Mouse (Mus musculus): ENCODE measurements around the gene Tbc1d10a. TPM values are rescaled to one million over a fixed set of nuclear protein-coding genes. Genes with fewer than 3 reads are reported as not detected.

The Tbc1d10a gene
- polyA plus RNA-seq (2011; ENCODE audit: insufficient read length, low read depth, missing spikeins) = 18.3 and 20.7 TPM in 2 replicates

DNA sequence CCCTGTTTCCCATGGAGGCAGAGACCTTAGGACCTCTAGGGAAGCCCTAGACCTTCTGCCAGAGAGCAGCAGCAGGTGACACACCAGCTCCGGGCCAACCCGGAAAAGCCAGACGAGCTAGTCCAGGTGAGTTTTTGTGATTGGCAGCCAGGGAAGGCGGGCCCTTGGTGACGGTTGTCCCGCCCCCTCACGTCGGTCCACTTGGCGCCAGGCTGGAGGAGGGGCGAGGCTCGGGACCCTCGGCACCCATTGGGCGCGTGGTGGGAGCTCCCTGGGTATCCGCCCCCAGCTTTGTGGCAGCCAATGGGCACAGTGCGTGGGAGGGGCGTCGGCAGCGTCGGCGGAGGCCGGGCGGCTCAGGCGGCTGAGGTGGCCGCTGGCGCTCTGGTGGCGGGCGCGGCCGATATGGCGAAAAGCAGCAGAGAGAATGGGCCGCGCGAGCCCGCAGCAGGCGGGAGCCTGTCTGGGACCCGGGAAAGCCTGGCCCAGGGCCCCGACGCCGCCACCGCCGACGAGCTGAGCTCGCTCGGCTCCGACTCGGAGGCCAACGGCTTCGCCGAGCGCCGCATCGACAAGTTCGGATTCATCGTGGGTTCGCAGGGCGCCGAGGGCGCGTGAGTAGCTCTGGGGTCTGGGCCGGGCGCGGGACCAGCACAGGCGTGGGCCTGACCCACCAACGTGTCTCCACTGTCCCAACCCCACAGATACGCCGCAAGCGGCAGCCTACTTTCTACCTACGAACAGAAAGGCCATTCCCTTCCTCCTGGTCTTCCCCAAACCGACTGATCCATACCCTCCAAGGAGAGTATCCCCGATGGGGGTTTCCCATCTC is at the start of gene Tbc1d10a:
Gene Tbc1d10a, plus strand, starts transcription at position 304 of the 832 bp plus-strand sequence.
- Histone ChIP-seq H3K27ac (ENCODE audit: insufficient read depth, low read length) (peak within 1 kb of the TSS; percentile 22; the same call in 1 of the 2 replicates), H3K4me3 (ENCODE audit: insufficient read depth, low read length) (peak within 1 kb of the TSS; percentile 87), H3K4me1 (ENCODE audit: control insufficient read depth, insufficient read depth, low read length) (peaks cover 30% of the 10 kb centered on the region)
- TF ChIP-seq CTCF (IDR thresholded peaks at IDR 0.05; ENCODE audit: borderline replicate concordance, insufficient read depth, low read length) (no peak), POLR2A (IDR thresholded peaks at IDR 0.05; ENCODE audit: low read depth, low read length) (peak; percentile 82)

DNA sequence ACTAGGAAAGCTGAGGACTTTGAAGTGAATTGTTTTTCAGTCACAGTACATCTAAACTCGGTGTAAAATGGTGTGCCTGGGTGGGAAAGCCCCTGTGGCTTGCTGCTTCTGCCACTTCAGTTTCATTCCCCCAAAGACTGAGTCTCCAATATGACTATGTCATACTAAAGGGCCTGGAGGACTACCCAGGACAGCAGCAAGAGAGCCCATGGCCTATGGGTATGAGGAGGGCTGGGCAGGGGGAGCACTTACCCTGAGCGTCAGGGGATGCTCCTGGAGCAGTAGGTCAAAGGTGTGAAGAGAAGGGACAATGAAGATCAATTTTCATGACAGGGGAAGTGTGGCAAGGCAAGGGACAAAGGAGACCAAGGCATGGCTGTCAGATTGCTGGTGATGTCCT is 47.6 kb upstream of the Tbc1d10a start:
- Histone ChIP-seq H3K27ac (ENCODE audit: insufficient read depth, low read length) (no peak overlapping the region), H3K4me1 (ENCODE audit: control insufficient read depth, insufficient read depth, low read length) (peaks cover 5% of the 10 kb centered on the region; the same call in 1 of the 2 replicates), H3K4me3 (ENCODE audit: insufficient read depth, low read length) (no peak overlapping the region)
- TF ChIP-seq POLR2A (IDR thresholded peaks at IDR 0.05; ENCODE audit: low read depth, low read length) = no peak
- TF ChIP-seq CTCF (IDR thresholded peaks at IDR 0.05; ENCODE audit: borderline replicate concordance, insufficient read depth, low read length) = no peak

DNA sequence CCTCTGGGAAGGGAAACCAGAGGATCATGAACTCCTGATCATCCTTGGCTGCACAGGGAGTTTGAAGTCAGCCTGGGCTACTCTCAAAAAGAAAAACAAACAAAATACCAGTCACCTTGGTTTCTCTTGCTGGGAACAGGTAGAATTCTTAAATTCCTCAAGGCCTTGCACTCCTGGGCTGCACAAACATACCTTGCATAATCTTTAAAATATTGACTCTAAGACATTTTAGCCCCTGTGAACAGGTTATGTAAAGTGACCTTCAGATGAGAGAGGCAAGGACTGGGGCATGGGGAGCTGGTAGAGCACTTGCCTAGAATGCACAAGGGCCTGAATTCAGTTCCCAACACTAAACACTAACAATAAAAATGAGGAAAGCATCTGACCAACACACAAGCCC is 45.1 kb upstream of the Tbc1d10a start:
- Histone ChIP-seq H3K4me3 (ENCODE audit: insufficient read depth, low read length) (no peak overlapping the region), H3K4me1 (ENCODE audit: control insufficient read depth, insufficient read depth, low read length) (peaks cover 2% of the 10 kb centered on the region; the same call in 1 of the 2 replicates), H3K27ac (ENCODE audit: insufficient read depth, low read length) (no peak overlapping the region)
- TF ChIP-seq POLR2A (IDR thresholded peaks at IDR 0.05; ENCODE audit: low read depth, low read length) = no peak
- TF ChIP-seq CTCF (IDR thresholded peaks at IDR 0.05; ENCODE audit: borderline replicate concordance, insufficient read depth, low read length) = no peak

DNA sequence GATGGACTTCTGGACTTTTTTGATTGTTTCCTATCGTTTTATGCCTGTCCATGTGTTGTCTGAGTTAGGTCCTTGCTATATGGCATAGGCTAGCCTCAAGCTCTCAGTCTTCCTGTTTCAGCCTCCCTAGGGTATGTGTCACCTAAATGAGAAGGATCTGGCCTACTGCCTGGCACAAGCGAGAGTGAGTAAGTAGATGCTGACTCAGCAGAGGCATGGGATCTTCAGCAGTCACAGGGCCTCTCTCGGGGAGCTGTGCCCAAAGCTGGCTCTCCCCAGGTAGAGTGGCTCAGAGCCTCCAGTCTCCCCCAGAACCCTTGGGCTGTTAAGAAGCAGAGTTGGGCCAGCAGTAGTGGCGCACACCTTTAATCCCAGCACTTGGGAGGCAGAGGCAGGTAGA is 44.2 kb upstream of the Tbc1d10a start:
- Histone ChIP-seq H3K4me1 (ENCODE audit: control insufficient read depth, insufficient read depth, low read length) (no peaks in the 10 kb centered on the region), H3K4me3 (ENCODE audit: insufficient read depth, low read length) (no peak overlapping the region), H3K27ac (ENCODE audit: insufficient read depth, low read length) (no peak overlapping the region)
- TF ChIP-seq CTCF (IDR thresholded peaks at IDR 0.05; ENCODE audit: borderline replicate concordance, insufficient read depth, low read length) (no peak), POLR2A (IDR thresholded peaks at IDR 0.05; ENCODE audit: low read depth, low read length) (no peak)

DNA sequence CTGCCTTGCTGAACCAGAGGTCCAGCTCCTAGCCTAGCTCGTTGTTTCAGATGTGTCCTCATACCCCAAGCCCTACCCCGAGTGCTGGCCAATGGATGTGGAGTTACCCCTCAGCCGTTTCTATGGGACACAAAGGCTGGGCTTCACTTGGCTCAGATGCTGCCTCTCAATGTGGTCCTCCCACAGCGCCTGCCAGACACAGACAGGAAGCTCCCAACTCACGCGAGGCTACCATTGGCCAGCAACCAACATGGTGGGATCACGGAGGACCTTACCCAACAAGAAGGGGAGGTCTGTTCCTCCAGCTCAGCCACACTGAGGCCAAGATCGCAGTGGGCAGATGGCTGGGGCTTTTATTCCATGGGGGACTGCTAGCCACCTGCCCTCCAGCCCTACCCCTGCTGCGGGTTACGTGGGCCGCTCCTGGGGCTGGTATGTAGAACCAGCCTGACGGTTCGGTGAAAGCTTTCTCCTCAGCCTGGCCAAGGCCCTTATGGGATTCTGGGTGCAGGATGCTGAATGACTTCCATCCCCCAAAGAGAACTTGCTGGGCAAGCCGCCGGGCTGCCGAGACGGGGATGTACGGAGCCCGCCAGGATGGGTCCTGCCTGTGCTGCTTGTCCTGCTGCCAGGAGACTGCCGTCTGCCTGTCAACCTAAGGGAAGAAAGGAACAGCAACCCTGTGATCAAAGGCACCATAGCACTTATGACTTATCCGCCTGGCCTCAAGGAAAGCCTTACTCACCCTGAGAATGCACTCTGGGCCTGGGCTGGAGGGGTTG is 43.1 kb upstream of the Tbc1d10a start:
- no peak for TF ChIP-seq CTCF (IDR thresholded peaks at IDR 0.05; ENCODE audit: borderline replicate concordance, insufficient read depth, low read length)
- TF ChIP-seq POLR2A (IDR thresholded peaks at IDR 0.05; ENCODE audit: low read depth, low read length) = no peak
- H3K27ac ChIP-seq (ENCODE audit: insufficient read depth, low read length) = no peak overlapping the region
- no peak overlapping the region for H3K4me3 ChIP-seq (ENCODE audit: insufficient read depth, low read length)
- no peaks in the 10 kb centered on the region for H3K4me1 ChIP-seq (ENCODE audit: control insufficient read depth, insufficient read depth, low read length)

DNA sequence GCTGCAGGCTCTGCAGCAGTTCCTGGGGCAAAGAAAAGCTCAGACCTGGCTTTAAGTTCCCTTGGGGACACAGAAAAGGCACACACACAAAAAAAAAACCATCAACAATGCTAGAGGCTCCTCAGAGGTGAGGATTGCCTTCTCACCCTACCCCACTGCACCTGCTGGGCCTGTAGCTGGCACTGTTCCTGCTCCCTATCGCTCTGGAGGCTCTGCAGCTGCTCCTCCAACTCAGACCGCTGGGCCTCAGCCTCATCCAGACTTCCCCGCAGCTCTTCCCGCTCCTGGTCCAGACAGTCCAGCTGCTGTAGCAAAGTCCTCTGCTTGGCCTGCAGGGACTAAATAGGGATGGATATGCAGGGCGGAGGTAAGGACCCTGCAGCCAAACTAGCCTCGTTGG is 40.2 kb upstream of the Tbc1d10a start:
- H3K4me3 ChIP-seq (ENCODE audit: insufficient read depth, low read length) = no peak overlapping the region
- TF ChIP-seq POLR2A (IDR thresholded peaks at IDR 0.05; ENCODE audit: low read depth, low read length) (no peak), CTCF (IDR thresholded peaks at IDR 0.05; ENCODE audit: borderline replicate concordance, insufficient read depth, low read length) (no peak)
- no peak overlapping the region for H3K27ac ChIP-seq (ENCODE audit: insufficient read depth, low read length)
- no peaks in the 10 kb centered on the region for H3K4me1 ChIP-seq (ENCODE audit: control insufficient read depth, insufficient read depth, low read length)

DNA sequence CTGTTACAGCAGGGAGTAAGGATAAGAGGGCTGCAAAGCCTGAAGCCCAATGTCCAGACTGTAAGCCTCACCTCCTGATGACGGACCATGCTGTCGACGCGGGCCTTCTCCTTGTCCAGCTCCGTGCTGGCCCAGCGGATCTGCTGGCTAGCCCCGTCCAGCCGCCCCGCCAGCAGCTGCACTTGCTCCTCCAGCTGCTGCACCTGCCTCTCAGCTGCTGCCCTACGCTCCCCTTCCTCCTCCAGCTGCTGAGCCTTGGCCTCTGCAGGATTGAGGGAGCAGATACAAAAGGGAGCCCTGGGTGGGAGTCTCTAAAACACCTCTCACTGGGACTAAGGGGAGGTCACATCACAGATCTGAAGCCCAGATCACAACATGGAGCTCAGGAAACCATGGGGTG is 39.5 kb upstream of the Tbc1d10a start:
- H3K4me3 ChIP-seq (ENCODE audit: insufficient read depth, low read length) = no peak overlapping the region
- H3K27ac ChIP-seq (ENCODE audit: insufficient read depth, low read length) = no peak overlapping the region
- H3K4me1 ChIP-seq (ENCODE audit: control insufficient read depth, insufficient read depth, low read length) = no peaks in the 10 kb centered on the region
- TF ChIP-seq POLR2A (IDR thresholded peaks at IDR 0.05; ENCODE audit: low read depth, low read length) (no peak), CTCF (IDR thresholded peaks at IDR 0.05; ENCODE audit: borderline replicate concordance, insufficient read depth, low read length) (no peak)

DNA sequence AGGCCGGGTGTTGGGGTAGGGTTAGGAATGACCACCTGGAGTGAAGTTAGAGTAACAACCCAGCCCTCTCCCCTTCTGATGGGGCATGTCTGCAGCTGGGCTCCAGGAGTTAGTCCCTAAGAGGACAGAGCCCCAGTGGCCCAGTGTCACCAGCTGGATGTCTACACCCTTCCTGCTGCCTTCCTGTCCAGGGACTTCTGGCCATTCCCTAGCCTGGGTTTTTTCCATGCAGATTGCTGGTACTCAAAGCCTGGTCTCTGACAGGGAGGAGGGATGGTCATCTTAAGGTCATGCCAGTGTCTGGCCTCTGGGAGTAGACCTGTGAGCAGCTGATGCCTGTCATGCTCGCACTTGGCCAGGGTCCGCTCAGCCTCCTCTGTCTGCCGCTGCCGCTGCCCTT is 38.5 kb upstream of the Tbc1d10a start:
- TF ChIP-seq POLR2A (IDR thresholded peaks at IDR 0.05; ENCODE audit: low read depth, low read length) (no peak), CTCF (IDR thresholded peaks at IDR 0.05; ENCODE audit: borderline replicate concordance, insufficient read depth, low read length) (no peak)
- Histone ChIP-seq H3K4me1 (ENCODE audit: control insufficient read depth, insufficient read depth, low read length) (no peaks in the 10 kb centered on the region), H3K4me3 (ENCODE audit: insufficient read depth, low read length) (no peak overlapping the region), H3K27ac (ENCODE audit: insufficient read depth, low read length) (no peak overlapping the region)

DNA sequence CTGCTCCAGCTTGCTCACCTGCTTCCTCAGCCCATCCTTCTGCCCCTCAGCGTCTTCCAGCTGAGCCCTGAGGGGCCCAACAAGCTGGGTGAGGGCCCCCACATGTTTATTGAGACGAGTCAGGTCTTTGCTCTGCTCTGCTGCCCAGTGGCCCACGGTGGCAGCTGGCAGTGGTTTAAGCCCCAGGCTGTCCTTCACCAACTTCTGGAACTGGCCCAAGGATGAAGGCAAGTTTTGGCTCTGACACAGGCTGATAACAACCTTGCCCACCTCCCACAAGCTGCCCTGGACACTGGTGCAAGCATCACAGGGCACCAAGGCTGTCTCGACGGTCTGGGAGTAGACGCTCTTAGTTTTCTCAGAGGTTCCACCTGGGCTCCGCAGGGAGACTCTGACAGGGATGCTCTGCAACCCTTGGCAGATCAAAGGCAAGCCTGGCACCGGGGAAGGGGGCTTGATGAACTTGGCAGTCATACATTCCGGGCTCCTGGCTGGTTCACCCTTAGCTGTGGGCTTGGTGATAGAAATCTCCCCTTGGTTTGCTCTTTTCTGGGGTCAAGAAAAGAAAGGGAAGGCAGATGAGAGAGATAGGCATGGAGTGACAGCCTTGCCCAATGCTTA is 37.9 kb upstream of the Tbc1d10a start:
- TF ChIP-seq POLR2A (IDR thresholded peaks at IDR 0.05; ENCODE audit: low read depth, low read length) (no peak), CTCF (IDR thresholded peaks at IDR 0.05; ENCODE audit: borderline replicate concordance, insufficient read depth, low read length) (no peak)
- Histone ChIP-seq H3K4me1 (ENCODE audit: control insufficient read depth, insufficient read depth, low read length) (no peaks in the 10 kb centered on the region), H3K27ac (ENCODE audit: insufficient read depth, low read length) (no peak overlapping the region), H3K4me3 (ENCODE audit: insufficient read depth, low read length) (no peak overlapping the region)

All from embryonic fibroblast, embryonic 13.5 days (primary cell).